Mouse (Mus musculus) monocyte, adult 5-6 weeks (primary cell): ENCODE results near the gene Ccdc155. TPM values are rescaled to one million over a fixed set of nuclear protein-coding genes. Genes with fewer than 3 reads are reported as not detected.
A peak's percentile ranks its signal among the peaks of the same experiment; 100 is the strongest.

Source experiments
- ATAC-seq: fragments of 153-309, 156-312 bp; replicated peaks from 2 replicates; pipeline ENCODE4 v1.8.0; 2017; ENCODE audit warnings: mild to moderate bottlenecking; ENCODE audit not compliant: low TSS enrichment, insufficient number of reproducible peaks, severe bottlenecking, poor library complexity, low FRiP score
- total RNA-seq: library from RNA; stranded (forward); fragments of 200-1000, 200-491, 200-594 nt; gene quantifications from 3 replicates; pipeline ENCODE4 v1.2.3, GENCODE M21; 2017

Gene Ccdc155
- total RNA-seq, 1 experiment from 2014 or later: not detected

DNA sequence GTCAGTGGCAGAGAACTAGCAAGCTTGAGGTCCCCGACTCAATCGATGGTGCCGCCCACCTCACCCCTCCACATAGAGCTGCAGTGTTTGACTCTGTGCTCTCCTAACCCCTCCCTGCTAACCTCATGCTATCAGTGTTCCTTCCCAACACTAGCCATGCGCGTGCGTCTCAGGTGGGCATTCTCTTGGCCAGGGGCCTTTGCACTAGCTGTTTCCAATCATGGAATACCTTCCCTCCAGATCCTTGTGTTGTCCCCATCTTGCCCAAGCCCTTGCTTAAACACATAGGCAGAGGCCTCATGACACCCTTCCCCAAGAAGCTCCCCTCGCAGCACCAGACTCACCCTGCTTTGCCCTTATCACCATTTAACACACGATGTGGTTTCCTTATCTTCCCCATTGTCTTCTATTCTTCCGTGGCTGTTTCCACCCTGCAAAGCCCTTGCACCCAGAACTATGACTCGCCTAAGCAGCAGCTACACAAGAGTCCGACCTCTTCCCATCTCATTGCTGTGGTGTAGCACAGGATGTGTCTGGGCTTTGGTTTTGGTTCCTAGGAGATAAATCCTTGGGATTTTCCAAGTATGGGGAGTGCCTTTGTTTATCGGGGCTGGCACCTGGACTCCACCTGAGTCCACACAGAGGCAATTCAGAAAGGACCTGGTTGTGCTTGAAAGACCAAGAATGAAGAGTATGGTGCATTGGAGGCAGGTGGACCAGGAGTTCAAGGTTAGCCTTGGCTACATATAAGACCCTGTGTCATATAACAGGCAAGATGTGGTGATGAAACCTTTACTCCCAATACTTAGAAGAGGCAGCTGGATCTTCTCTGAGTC is 67.3 kb downstream of the Ccdc155 start:
- no peak for ATAC-seq

DNA sequence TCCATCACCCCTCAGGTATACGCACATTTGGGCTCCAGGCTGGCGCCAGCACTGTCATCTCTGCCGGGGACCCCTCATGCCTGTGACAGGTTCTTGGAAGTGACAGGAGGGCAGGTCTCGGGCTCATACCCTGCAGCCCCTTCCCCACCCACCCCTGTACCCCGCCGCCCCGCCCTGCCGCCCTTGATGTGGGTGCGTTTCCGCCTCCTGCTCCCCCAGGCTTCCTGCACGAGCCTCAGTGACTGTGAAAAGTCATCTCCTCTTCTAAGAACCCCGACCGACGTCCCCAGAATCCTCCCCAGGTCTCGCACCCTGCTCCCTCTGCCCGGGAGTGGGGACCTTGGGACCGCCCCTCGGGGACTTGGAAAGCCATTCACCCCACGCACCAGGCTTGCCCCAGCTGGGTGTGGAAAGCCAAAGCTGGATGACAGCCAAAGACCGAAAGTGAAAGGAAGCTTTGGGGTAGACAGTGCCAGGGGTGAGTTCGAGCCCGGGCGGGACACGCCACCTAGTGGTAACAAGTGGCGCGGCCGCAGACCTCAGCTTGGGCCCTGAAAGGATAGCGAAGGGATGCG is 68.6 kb downstream of the Ccdc155 start, which contains the start of the genes Gm45713 and Flt3l:
Gm45713 (minus strand) TSS at position 239 of the 575 bp plus-strand sequence.
Flt3l (minus strand) TSS at position 440 of the 575 bp plus-strand sequence.
- ATAC-seq: peak; percentile 92

DNA sequence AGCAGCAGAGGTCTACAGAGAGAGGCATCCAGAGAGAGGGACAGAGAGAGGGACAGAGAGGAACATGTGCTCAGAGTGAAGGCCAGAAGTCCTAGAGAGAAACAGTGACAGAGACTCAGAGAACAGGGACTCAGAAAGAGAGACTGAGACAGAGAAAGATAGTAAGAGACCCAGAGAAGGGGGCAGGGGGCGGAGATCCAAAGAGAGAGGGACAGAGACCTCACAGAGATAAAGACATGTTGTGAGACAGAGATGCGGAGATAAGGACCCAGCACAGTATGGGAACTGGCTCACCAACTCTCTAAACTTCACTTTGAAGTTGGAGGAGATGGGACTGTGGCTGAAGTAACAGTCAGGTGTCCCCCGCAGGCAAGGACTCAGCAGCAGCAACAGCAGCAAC is 69.3 kb downstream of the Ccdc155 start:
- no peak for ATAC-seq

DNA sequence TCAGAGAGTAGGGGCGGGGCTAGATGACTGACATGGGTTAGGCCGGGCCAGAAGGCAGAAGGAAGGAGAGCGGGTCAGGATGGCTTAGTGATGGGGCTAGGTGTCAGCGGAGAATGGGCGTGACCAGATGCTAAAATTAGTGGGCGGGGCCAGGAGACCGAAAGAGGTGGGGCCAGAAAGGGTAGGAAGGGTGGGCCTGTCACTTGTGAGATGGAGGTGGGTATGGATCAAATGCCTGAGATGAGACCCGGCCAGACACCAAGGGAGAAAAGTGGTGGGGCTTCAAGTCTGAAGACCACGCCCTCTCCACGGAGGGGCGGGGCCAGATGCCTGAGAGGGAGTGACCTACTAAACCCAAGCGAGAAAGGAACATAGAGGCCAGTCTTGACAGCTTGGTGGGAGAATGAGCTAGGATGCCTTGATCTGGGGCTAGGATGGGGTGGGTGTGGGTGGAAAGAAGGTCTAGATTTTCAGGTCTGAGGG is 70.1 kb downstream of the Ccdc155 start:
- no peak; the same call in 1 of the 2 replicates for ATAC-seq

Other genes starting within 250 kb of the Ccdc155 start
- not detected in 3 replicates for gene Cpt1c, start 230.0 kb downstream of the Ccdc155 start, total RNA-seq
- gene Prmt1, start 218.3 kb downstream of the Ccdc155 start, total RNA-seq: 57.2 to 80.2 TPM (median 58.1 TPM) in 3 replicates
- 83.1 to 122 TPM (median 104 TPM) in 3 replicates for gene Irf3, start 207.2 kb downstream of the Ccdc155 start, total RNA-seq
- gene Bcl2l12, start 206.2 kb downstream of the Ccdc155 start, total RNA-seq: 2.7 to 13.0 TPM (median 7.7 TPM) in 3 replicates
- gene Scaf1, start 188.5 kb downstream of the Ccdc155 start, total RNA-seq: 15.3 to 21.1 TPM (median 16.7 TPM) in 3 replicates
- gene Rras, start 186.9 kb downstream of the Ccdc155 start, total RNA-seq: 43.0 to 51.7 TPM (median 49.7 TPM) in 3 replicates
- gene Prr12, start 152.0 kb downstream of the Ccdc155 start, total RNA-seq: 1.6 to 5.0 TPM (median 2.0 TPM) in 3 replicates
- 45.8 to 57.3 TPM (median 52.8 TPM) in 3 replicates for gene Nosip, start 142.5 kb downstream of the Ccdc155 start, total RNA-seq
- gene Prrg2, start 142.2 kb downstream of the Ccdc155 start, total RNA-seq: 1.5 to 12.8 TPM (median 3.7 TPM) in 3 replicates
- 6.2 to 20.1 TPM (median 15.3 TPM) in 3 replicates for gene Rcn3, start 112.7 kb downstream of the Ccdc155 start, total RNA-seq
- 74.9 to 100 TPM (median 91.0 TPM) in 3 replicates for gene Fcgrt, start 101.0 kb downstream of the Ccdc155 start, total RNA-seq
- gene Rps11, start 80.5 kb downstream of the Ccdc155 start, total RNA-seq: 1,164 to 1,516 TPM (median 1,507 TPM) in 3 replicates
- 2,771 to 4,251 TPM (median 4,236 TPM) in 3 replicates for gene Rpl13a, start 76.1 kb downstream of the Ccdc155 start, total RNA-seq
- gene Gm45713, start 68.7 kb downstream of the Ccdc155 start, total RNA-seq: 1.5 TPM in 1 of 3 replicates, not detected in the others
- gene Flt3l, start 68.5 kb downstream of the Ccdc155 start, total RNA-seq: 35.3 to 62.4 TPM (median 36.7 TPM) in 3 replicates
- gene Pih1d1, start 50.6 kb downstream of the Ccdc155 start, total RNA-seq: 23.4 to 37.8 TPM (median 26.8 TPM) in 3 replicates
- gene Aldh16a1, start 50.3 kb downstream of the Ccdc155 start, total RNA-seq: 28.6 to 46.8 TPM (median 34.2 TPM) in 3 replicates
- not detected in 3 replicates for gene Slc17a7, start 40.9 kb downstream of the Ccdc155 start, total RNA-seq
- gene Gfy, start 25.3 kb downstream of the Ccdc155 start, total RNA-seq: not detected in 3 replicates
- gene Pth2, start 23.9 kb downstream of the Ccdc155 start, total RNA-seq: not detected in 3 replicates
- gene Dkkl1, start 7.3 kb upstream of the Ccdc155 start, total RNA-seq: 4.7 to 8.7 TPM (median 6.1 TPM) in 3 replicates
- gene Tead2, start 10.9 kb upstream of the Ccdc155 start, total RNA-seq: 0.48 to 2.5 TPM (median 0.64 TPM) in 3 replicates
- 112 to 185 TPM (median 125 TPM) in 3 replicates for gene Cd37, start 34.2 kb upstream of the Ccdc155 start, total RNA-seq
- gene Slc6a16, start 36.2 kb upstream of the Ccdc155 start, total RNA-seq: 0.64 TPM in 1 of 3 replicates, not detected in the others
- gene Slc6a21, start 72.6 kb upstream of the Ccdc155 start, total RNA-seq: not detected in 3 replicates
- gene Trpm4, start 128.9 kb upstream of the Ccdc155 start, total RNA-seq: 9.7 to 15.3 TPM (median 10.4 TPM) in 3 replicates
- gene Hrc, start 130.4 kb upstream of the Ccdc155 start, total RNA-seq: not detected in 3 replicates
- 0.19 TPM in 1 of 3 replicates, not detected in the others for gene Ppfia3, start 162.1 kb upstream of the Ccdc155 start, total RNA-seq
- gene Lin7b, start 165.7 kb upstream of the Ccdc155 start, total RNA-seq: not detected in 3 replicates
- 293 to 444 TPM (median 324 TPM) in 3 replicates for gene Snrnp70, start 190.8 kb upstream of the Ccdc155 start, total RNA-seq
- gene Kcna7, start 200.8 kb upstream of the Ccdc155 start, total RNA-seq: not detected in 3 replicates
- gene Ntf5, start 208.8 kb upstream of the Ccdc155 start, total RNA-seq: not detected in 3 replicates
- not detected in 3 replicates for gene Lhb, start 215.9 kb upstream of the Ccdc155 start, total RNA-seq
- 3.6 to 4.9 TPM (median 3.9 TPM) in 3 replicates for gene Gys1, start 230.0 kb upstream of the Ccdc155 start, total RNA-seq
- 18.0 to 33.4 TPM (median 23.3 TPM) in 3 replicates for gene Ruvbl2, start 233.2 kb upstream of the Ccdc155 start, total RNA-seq